In genomic region chr6:52584383-52584782, GRCm38 (mm10) we compare ENCODE assay signal across 8 mouse cellular contexts. TPM values are rescaled to one million over a fixed set of nuclear protein-coding genes. Genes with fewer than 3 reads are reported as not detected.
DNase-seq lines count a peak whose midpoint lies in the region; ATAC-seq lines count a peak whose summit lies in the region.

No protein-coding gene starts in this region.

- H3K27me3 ChIP-seq in hindbrain, embryonic 16.5 days (replicated peaks; ENCODE audit: control insufficient read depth, insufficient read depth, low read length), result no peaks in the 10 kb centered on the region
- no peaks in the 10 kb centered on the region for H3K27me3 ChIP-seq in neural tube, embryonic 11.5 days (ENCODE audit: control insufficient read depth, insufficient read depth, low read length)

- peak; percentile 18 to 56 for DNase-seq in adrenal gland, adult (ENCODE audit: inconsistent age in 2 of 2, low spot score in 1 of 2)
- no peak for DNase-seq in adrenal gland, postnatal 4 days (ENCODE audit: low spot score in 2 of 2)
- DNase-seq in adrenal gland, postnatal 25 days, result peak; percentile 22
- DNase-seq in frontal cortex, postnatal 14 days (ENCODE audit: low spot score in 2 of 2), result peak; percentile 15 to 18
- DNase-seq in left cerebral cortex, postnatal 25 days (ENCODE audit: low spot score in 2 of 2), result peak; percentile 17 to 62
- peak; percentile 77 for DNase-seq in neural tube, embryonic 11.5 days (ENCODE audit: low spot score)

- WGBS in hindbrain, embryonic 16.5 days, result 5% methylated on average over 8 of the region's 8 CpGs
- WGBS in neural tube, embryonic 11.5 days, result 7% methylated on average over 8 of the region's 8 CpGs

- intact Hi-C loops in left cerebral cortex, postnatal 25 days (cut with DNase I), result no loop called here

- no peak overlapping the region for H3K9ac ChIP-seq in hindbrain, embryonic 16.5 days (ENCODE audit: low read depth, low read length)
- no peak overlapping the region for H3K9ac ChIP-seq in neural tube, embryonic 11.5 days (ENCODE audit: low read length)

- no peak overlapping the region; the same call in 1 of the 2 replicates for H3K4me3 ChIP-seq in hindbrain, embryonic 16.5 days (ENCODE audit: low read length)
- no peak overlapping the region for H3K4me3 ChIP-seq in neural tube, embryonic 11.5 days (ENCODE audit: low read depth, low read length)

- H3K9me3 ChIP-seq in hindbrain, embryonic 16.5 days (ENCODE audit: control insufficient read depth, low read length), result no peaks in the 10 kb centered on the region
- no peaks in the 10 kb centered on the region for H3K9me3 ChIP-seq in neural tube, embryonic 11.5 days (ENCODE audit: control insufficient read depth, low read length)

- H3K4me1 ChIP-seq in hindbrain, embryonic 16.5 days (ENCODE audit: control insufficient read depth, insufficient read depth, low read depth, low read length), result peaks cover 6% of the 10 kb centered on the region
- 0 out of 2 replicates have a peak, but pooled peaks cover 5% of the 10 kb centered on the region for H3K4me1 ChIP-seq in neural tube, embryonic 11.5 days (ENCODE audit: control insufficient read depth, insufficient read depth, low read length)

- 0 out of 2 replicates have a peak overlapping the region, but pooled peaks have one; percentile 21 for H3K4me2 ChIP-seq in hindbrain, embryonic 16.5 days (ENCODE audit: low read length)
- no peak overlapping the region for H3K4me2 ChIP-seq in neural tube, embryonic 11.5 days (ENCODE audit: low read depth)

- no peaks in the 10 kb centered on the region for H3K36me3 ChIP-seq in hindbrain, embryonic 16.5 days (ENCODE audit: control insufficient read depth, insufficient read depth, low read length)
- no peaks in the 10 kb centered on the region for H3K36me3 ChIP-seq in neural tube, embryonic 11.5 days (ENCODE audit: control insufficient read depth, insufficient read depth, low read length)

- no peak overlapping the region for H3K27ac ChIP-seq in hindbrain, embryonic 16.5 days (ENCODE audit: low read depth, low read length)
- H3K27ac ChIP-seq in neural tube, embryonic 11.5 days (ENCODE audit: low read depth, low read length), result no peak overlapping the region

- ATAC-seq in hindbrain, embryonic 16.5 days, result peak; percentile 84
- peak; percentile 81 for ATAC-seq in neural tube, embryonic 11.5 days (ENCODE audit: insufficient read depth, low FRiP score, low TSS enrichment)
- no peak for ATAC-seq in megakaryocyte progenitor cell, adult 5-6 weeks (replicated peaks; ENCODE audit: poor library complexity)

RNA-seq across cellular contexts. Expression of gene Hibadh, which starts 55.8 kb away (rescaled TPM):
- total RNA-seq in adrenal gland, postnatal 4 days (2021), result 100 to 1,000 TPM; 126 to 128 TPM
- 166 and 179 TPM in 2 replicates for total RNA-seq in adrenal gland, postnatal 25 days (2021)
- polyA plus RNA-seq in hindbrain, embryonic 16.5 days (2015; fragmentation: Nextera tagmentation; extraction: Ambion mirVana), result 72.9 and 82.7 TPM in 2 replicates
- 10 to 100 TPM; 40.0 to 47.9 TPM for total RNA-seq in left cerebral cortex, postnatal 25 days (2021)
- polyA plus RNA-seq in neural tube, embryonic 11.5 days (2014; fragmentation: Nextera tagmentation; extraction: Ambion mirVana), result 43.7 and 47.6 TPM in 2 replicates
- 74.8 and 97.5 TPM in 2 replicates for total RNA-seq in megakaryocyte progenitor cell, adult 5-6 weeks (2015)
- 51.1 and 57.8 TPM in 2 replicates for total RNA-seq in megakaryocyte progenitor cell, adult 5-6 weeks (2017)

Comparison
In these comparisons a context has a peak if more than half of its experiments do, and no peak if none do; other contexts are left out.
1. DNase-seq: peak in adrenal gland, adult (2 of 2), adrenal gland, postnatal 25 days (single experiment), frontal cortex, postnatal 14 days (2 of 2), left cerebral cortex, postnatal 25 days (2 of 2) and neural tube, embryonic 11.5 days (single experiment); none in adrenal gland, postnatal 4 days (0 of 2).